Mouse (Mus musculus): ENCODE data around the gene Rffl.

DNA sequence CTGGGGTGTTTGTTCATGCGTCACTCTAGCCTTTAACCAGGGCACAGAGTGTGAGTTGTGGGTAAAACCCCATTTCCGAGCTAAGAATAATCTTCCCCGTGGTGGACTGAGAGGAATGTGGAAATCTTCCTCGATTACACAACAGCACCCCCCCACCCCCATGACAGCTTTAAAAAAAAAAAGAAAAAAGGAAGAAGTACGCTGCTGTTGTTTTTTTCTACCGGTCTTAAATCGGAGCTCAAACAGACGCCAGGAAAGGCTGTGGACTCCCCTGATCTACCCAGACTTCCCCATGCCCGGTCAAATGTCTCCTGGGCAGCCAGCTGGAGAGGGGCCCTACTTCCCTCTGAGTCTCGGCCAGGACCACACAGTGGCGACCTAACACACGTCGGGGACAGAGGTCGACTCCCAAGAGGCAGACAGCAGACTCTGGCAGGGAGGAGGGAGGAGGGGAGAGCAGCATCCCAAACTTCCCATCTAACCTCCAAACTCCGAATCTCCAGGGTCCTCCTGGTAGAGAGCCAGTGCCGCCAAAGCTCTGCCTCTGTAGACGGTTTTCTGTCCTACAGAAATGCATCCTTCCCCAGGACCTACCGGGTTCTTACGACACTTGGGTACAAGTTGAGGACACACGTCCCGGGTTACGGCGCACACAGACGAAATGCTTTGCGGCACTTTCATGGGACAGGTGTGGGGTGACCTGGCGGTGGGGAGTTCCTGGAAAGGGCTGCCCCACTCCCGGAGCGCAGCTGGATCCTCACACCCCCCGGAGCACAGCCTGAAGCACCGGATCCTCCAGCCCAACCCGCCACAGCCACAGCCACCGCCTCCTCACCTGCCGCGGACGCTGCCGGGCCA is 608 bp downstream of the Rffl start:
- TF ChIP-seq CTCF (IDR thresholded peaks at IDR 0.05; ENCODE audit: low read depth) = 0 out of 2 replicates have a peak, but pooled peaks have one; percentile 12
- TF ChIP-seq EP300 (IDR thresholded peaks at IDR 0.05; ENCODE audit: low read depth) = no peak
